Mouse (Mus musculus): ENCODE results near the gene Otx1. TPM values are rescaled to one million over a fixed set of nuclear protein-coding genes. Genes with fewer than 3 reads are reported as not detected.

The Otx1 gene
- total and polyA plus RNA-seq, 3 experiments = not detected

DNA sequence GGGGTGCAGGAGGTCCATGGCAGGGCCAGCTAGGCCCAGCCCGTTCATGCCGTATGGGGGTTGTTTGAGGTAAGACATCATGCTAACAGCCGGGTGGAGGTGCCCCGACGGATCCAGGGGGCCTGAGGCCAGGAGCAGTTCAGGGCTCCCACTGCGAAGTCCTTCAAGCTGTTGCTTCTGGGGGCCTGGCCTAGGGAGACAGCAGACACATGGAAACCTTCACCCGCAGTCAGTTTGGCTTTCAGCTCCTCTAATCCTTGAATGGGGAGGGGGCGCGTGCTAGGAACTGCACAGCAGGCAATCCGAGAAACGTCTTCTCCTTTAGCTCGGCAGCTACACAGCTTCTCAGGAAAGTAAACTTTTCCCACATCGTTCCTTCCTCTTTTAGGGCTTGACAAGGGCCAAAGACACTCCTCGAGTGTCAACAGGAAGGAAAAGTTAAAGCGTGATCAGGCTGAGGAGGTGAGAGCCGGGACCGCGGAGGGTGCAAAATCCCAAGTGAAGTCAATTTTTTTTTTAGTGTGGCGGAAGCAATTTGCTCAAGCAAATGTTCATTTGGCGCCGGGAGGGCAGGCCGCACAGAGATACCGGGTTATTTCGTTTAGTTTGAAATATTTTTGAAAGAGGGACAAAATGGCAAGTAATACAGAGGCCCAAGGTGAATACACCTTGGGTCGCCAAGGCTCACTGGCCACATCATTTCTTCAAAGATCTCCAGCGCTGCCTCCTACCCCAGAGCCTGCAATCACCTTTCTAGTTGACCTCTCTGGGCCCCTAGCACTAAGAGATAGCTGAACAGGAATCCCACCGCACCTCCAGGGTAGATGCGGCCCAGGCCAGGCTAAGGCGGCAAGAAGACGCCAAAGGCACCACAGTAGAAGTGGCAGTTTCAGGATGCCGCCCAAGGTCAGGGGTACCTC is 3.0 kb downstream of the Otx1 start:
- dilution Hi-C loops (cut with MboI; ENCODE audit: extremely low pct_ligation_motif_present, extremely low pct_unique_long_range_greater_than_20kb, low sequenced_read_pairs) = no loop called here
- H3K27me3 ChIP-seq (replicated peaks) = no peaks in the 10 kb centered on the region
- H3K79me2 ChIP-seq (replicated peaks; ENCODE audit: control insufficient read depth, extremely low read depth, insufficient read depth, poor library complexity, severe bottlenecking) = no peaks in the 10 kb centered on the region
- no peak overlapping the region for H3K27ac ChIP-seq (ENCODE audit: insufficient read depth, low read depth)
- in situ Hi-C loops (cut with MboI; ENCODE audit: low pct_ligation_motif_present, low pct_unique_long_range_greater_than_20kb, low sequenced_read_pairs) = no loop called here
- H3K4me2 ChIP-seq (ENCODE audit: insufficient read depth, low read depth, poor library complexity, severe bottlenecking) = no peak overlapping the region
- DNase-seq (ENCODE audit: extremely low read depth) = no peak
- H3K9ac ChIP-seq (ENCODE audit: insufficient read depth, low read depth) = no peak overlapping the region
- TF ChIP-seq E2F4 (IDR thresholded peaks at IDR 0.05; ENCODE audit: insufficient replicate concordance, low read depth, low read length) (no peak), TBP (conservative IDR thresholded peaks at IDR 0.05; ENCODE audit: low read depth, low read length) (no peak), PAX5 (IDR thresholded peaks at IDR 0.05; ENCODE audit: low read length) (no peak), IRF4 (IDR thresholded peaks at IDR 0.05; ENCODE audit: low read depth, low read length) (no peak), ZKSCAN1 (IDR thresholded peaks at IDR 0.05; ENCODE audit: borderline replicate concordance, low read depth, low read length) (no peak), NELFE (IDR thresholded peaks at IDR 0.05; ENCODE audit: low read depth, low read length) (no peak), USF1 (IDR thresholded peaks at IDR 0.05; ENCODE audit: low read depth, low read length) (no peak), ZMIZ1 (IDR thresholded peaks at IDR 0.05; ENCODE audit: low read depth, low read length) (no peak), USF2 (conservative IDR thresholded peaks at IDR 0.05; ENCODE audit: low read depth, low read length) (no peak), SIN3A (IDR thresholded peaks at IDR 0.05; ENCODE audit: low read length) (no peak), ETS1 (conservative IDR thresholded peaks at IDR 0.05; ENCODE audit: low read depth, low read length) (no peak), KAT2A (IDR thresholded peaks at IDR 0.05; ENCODE audit: insufficient replicate concordance, low read length) (no peak), NRF1 (IDR thresholded peaks at IDR 0.05; ENCODE audit: low read depth, low read length) (no peak), ZC3H11A (IDR thresholded peaks at IDR 0.05; ENCODE audit: low read depth, low read length) (no peak), ELF1 (IDR thresholded peaks at IDR 0.05; ENCODE audit: low read depth, low read length) (no peak), MXI1 (IDR thresholded peaks at IDR 0.05; ENCODE audit: low read depth, low read length) (no peak)
- H3K4me1 ChIP-seq (ENCODE audit: control insufficient read depth in 1 of 2, insufficient read depth in 2 of 2) = peaks cover 0 to 3% of the 10 kb centered on the region in 2 experiments; a peak in 1 of 4 replicates
- no peak overlapping the region for H3K4me3 ChIP-seq (replicated peaks in 1 of 3; ENCODE audit: low read depth in 2 of 3, low read length in 2 of 3, poor library complexity in 1 of 3)
- H3K9me3 ChIP-seq (replicated peaks; ENCODE audit: low read length) = peaks cover 55% of the 10 kb centered on the region
- H3K36me3 ChIP-seq (replicated peaks in 1 of 2; ENCODE audit: control insufficient read depth in 1 of 2, insufficient read depth in 1 of 2, low read length in 1 of 2) = no peaks in the 10 kb centered on the region

- no peak overlapping the region for H3K4me3 ChIP-seq (replicated peaks in 1 of 3; ENCODE audit: low read depth in 2 of 3, low read length in 2 of 3, poor library complexity in 1 of 3)
- no peaks in the 10 kb centered on the region for H3K36me3 ChIP-seq (replicated peaks in 1 of 2; ENCODE audit: control insufficient read depth in 1 of 2, insufficient read depth in 1 of 2, low read length in 1 of 2)
- no peaks in the 10 kb centered on the region for H3K4me1 ChIP-seq (ENCODE audit: control insufficient read depth in 1 of 2, insufficient read depth in 2 of 2)
- H3K27me3 ChIP-seq (replicated peaks) = no peaks in the 10 kb centered on the region
- H3K79me2 ChIP-seq (replicated peaks; ENCODE audit: control insufficient read depth, extremely low read depth, insufficient read depth, poor library complexity, severe bottlenecking) = no peaks in the 10 kb centered on the region
- H3K4me2 ChIP-seq (ENCODE audit: insufficient read depth, low read depth, poor library complexity, severe bottlenecking) = no peak overlapping the region
- H3K9ac ChIP-seq (ENCODE audit: insufficient read depth, low read depth) = no peak overlapping the region
- H3K27ac ChIP-seq (ENCODE audit: insufficient read depth, low read depth) = no peak overlapping the region
- in situ Hi-C loops (cut with MboI; ENCODE audit: low pct_ligation_motif_present, low pct_unique_long_range_greater_than_20kb, low sequenced_read_pairs) = no loop called here
- TF ChIP-seq MAFK (IDR thresholded peaks at IDR 0.05; ENCODE audit: insufficient replicate concordance, low read length) = no peak
- no peak for TF ChIP-seq ETS1 (conservative IDR thresholded peaks at IDR 0.05; ENCODE audit: low read depth, low read length)
- TF ChIP-seq ZC3H11A (IDR thresholded peaks at IDR 0.05; ENCODE audit: low read depth, low read length) = no peak
- TF ChIP-seq ZMIZ1 (IDR thresholded peaks at IDR 0.05; ENCODE audit: low read depth, low read length) = no peak
- no peak for TF ChIP-seq E2F4 (IDR thresholded peaks at IDR 0.05; ENCODE audit: insufficient replicate concordance, low read depth, low read length)
- no peak for TF ChIP-seq USF2 (conservative IDR thresholded peaks at IDR 0.05; ENCODE audit: low read depth, low read length)
- no peak for TF ChIP-seq UBTF (IDR thresholded peaks at IDR 0.05; ENCODE audit: low read depth, low read length)
- TF ChIP-seq ZKSCAN1 (IDR thresholded peaks at IDR 0.05; ENCODE audit: borderline replicate concordance, low read depth, low read length) = no peak
- TF ChIP-seq POLR2AphosphoS2 (IDR thresholded peaks at IDR 0.05; ENCODE audit: low read depth, low read length) = no peak
- no peak for TF ChIP-seq RAD21 (IDR thresholded peaks at IDR 0.05; ENCODE audit: low read depth, low read length)
- TF ChIP-seq MAZ (IDR thresholded peaks at IDR 0.05; ENCODE audit: low read depth, low read length) = no peak
- TF ChIP-seq IRF4 (IDR thresholded peaks at IDR 0.05; ENCODE audit: low read depth, low read length) = no peak
- TF ChIP-seq GABPA (IDR thresholded peaks at IDR 0.05; ENCODE audit: insufficient replicate concordance, low read depth, low read length) = no peak
- TF ChIP-seq MYC (IDR thresholded peaks at IDR 0.05; ENCODE audit: low read depth, low read length) = no peak
- DNase-seq (ENCODE audit: extremely low read depth) = no peak
- dilution Hi-C loops (cut with MboI; ENCODE audit: extremely low pct_ligation_motif_present, extremely low pct_unique_long_range_greater_than_20kb, low sequenced_read_pairs) = no loop called here
- peaks cover 65% of the 10 kb centered on the region for H3K9me3 ChIP-seq (replicated peaks; ENCODE audit: low read length)
Observed at GRCm38 (mm10) chr11:21998141-21999047, 4.3 kb downstream of the Otx1 start.
